Mouse (Mus musculus): ENCODE measurements at regions not wholly inside any gene's neighbourhood (a gene's known extent, or its start where the extent isn't known, plus 50 kb on each side); places are given as distances from the start of the nearest gene placed in this dataset.

GRCm38 (mm10) chrX:77190863-77191262 is 319.9 kb upstream of the Tbl1x start:
- in situ Hi-C loops (cut with MboI, MseI): loop anchor here in 1 of 2 experiments (25.0 kb wide), 1 partner anchor 496 kb away; no protein-coding TSS in a partner anchor

DNA sequence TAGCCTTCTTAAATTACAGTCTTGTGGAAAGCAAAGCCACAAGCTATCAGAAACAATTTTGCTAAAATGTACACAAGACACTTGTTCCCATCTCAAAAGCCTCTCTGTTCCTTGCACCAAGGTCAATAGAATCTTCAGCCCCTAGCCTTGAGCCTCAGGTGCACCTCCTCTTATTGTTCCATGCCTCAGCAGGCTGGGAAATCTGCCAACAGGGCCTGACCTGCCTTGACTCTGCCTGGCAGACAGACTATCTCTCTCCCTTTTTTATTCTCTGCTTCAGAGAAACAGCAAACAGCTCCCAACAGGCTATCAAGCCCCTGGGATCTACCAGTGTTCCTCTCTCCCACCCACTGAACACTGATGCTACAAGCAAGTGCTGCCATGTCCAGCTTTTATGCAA is 302.1 kb upstream of the Tbl1x start:
- in situ Hi-C loops (cut with MboI, MseI): no loop called here

DNA sequence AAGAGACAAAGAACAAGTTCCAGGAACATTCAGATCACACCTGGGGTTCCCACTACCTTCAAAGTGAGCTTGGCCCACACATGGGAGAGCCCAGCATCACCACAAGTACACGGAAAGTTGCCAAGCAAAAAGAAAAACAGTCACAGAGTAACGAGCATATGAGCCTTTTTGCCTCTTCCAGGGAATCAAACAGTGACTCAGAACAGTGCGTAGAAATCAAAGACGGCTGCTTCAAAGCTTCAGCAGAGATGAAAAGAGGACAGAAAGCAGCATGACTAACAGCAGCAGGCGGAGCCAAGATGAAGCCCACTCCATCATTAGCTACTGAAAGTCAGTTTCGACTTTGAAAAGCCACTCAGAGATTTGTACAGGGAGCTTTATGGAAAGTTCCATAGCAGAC is 291.5 kb upstream of the Tbl1x start:
- in situ Hi-C loops (cut with MboI, MseI): no loop called here

All from T-helper 17 cell (primary cell).